Mouse (Mus musculus): ENCODE measurements around the gene Gpc1. TPM values are rescaled to one million over a fixed set of nuclear protein-coding genes. Genes with fewer than 3 reads are reported as not detected.

Gene Gpc1
- polyA plus RNA-seq, 1 experiment from 2014 or later: 66.1 TPM

DNA sequence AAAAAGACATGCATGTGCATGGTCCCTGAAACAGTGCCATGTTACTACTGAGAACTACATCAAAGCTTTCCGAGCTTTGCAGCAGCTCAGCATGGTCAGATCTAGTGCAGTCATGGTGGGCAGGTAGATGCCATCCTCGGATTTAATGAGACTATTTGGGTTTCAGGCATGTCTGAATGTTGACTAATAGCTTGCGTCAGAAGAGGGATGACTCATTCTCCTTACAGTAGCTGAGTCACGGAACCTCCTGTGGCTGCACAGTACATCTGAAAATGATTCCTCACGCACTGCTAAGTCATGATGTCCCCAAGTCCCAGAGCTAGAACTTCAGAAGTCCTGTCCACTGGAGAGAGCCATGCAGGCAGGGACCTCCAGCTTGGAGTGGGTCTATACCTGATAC, 31.8 kb upstream of the Gpc1 start:
- Histone ChIP-seq H3K9ac (no peak overlapping the region), H3K27me3 (ENCODE audit: control insufficient read depth, insufficient read depth, low read length) (no peaks in the 10 kb centered on the region), H3K36me3 (replicated peaks; ENCODE audit: control insufficient read depth, insufficient read depth) (no peaks in the 10 kb centered on the region), H3K4me3 (replicated peaks; ENCODE audit: low read length) (no peak overlapping the region), H3K4me1 (replicated peaks; ENCODE audit: control insufficient read depth, insufficient read depth, low read length) (no peaks in the 10 kb centered on the region), H3K27ac (no peak overlapping the region), H3K9me3 (ENCODE audit: control insufficient read depth, low read length) (no peaks in the 10 kb centered on the region), H3K4me2 (replicated peaks) (no peak overlapping the region)
- ATAC-seq (ENCODE audit: low FRiP score) (no peak), DNase-seq (ENCODE audit: low spot score) (no peak)
- WGBS: 87% methylated on average over 5 of the region's 5 CpGs

DNA sequence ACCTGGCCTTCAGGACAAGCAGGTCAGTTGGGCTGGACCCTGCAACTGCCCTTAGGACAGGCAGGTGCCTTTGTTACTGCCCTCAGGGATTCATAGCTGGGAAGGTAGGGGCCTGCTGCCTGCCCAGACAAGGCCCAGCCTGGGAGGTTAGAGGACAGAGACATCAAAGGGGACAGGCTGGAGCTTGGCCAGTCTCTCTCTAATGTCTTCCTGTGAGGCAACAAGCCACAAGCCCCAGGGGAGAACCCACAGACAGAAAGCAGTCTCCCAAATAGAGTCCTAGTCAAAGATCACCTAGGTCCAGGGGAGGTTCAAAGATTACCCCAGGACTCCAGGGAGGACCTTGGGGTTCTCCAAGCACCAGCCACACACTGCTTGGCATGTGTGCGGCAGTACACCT, 29.1 kb upstream of the Gpc1 start:
- H3K9ac ChIP-seq: no peak overlapping the region
- H3K4me2 ChIP-seq (replicated peaks): no peak overlapping the region
- H3K27ac ChIP-seq: no peak overlapping the region
- ATAC-seq (ENCODE audit: low FRiP score) (no peak), DNase-seq (ENCODE audit: low spot score) (no peak)
- 94% methylated on average over 1 of the region's 1 CpGs for WGBS
- no peak overlapping the region for H3K4me3 ChIP-seq (replicated peaks; ENCODE audit: low read length)
- no peaks in the 10 kb centered on the region for H3K9me3 ChIP-seq (ENCODE audit: control insufficient read depth, low read length)
- no peaks in the 10 kb centered on the region for H3K27me3 ChIP-seq (ENCODE audit: control insufficient read depth, insufficient read depth, low read length)
- H3K4me1 ChIP-seq (replicated peaks; ENCODE audit: control insufficient read depth, insufficient read depth, low read length): no peaks in the 10 kb centered on the region
- H3K36me3 ChIP-seq (replicated peaks; ENCODE audit: control insufficient read depth, insufficient read depth): no peaks in the 10 kb centered on the region

DNA sequence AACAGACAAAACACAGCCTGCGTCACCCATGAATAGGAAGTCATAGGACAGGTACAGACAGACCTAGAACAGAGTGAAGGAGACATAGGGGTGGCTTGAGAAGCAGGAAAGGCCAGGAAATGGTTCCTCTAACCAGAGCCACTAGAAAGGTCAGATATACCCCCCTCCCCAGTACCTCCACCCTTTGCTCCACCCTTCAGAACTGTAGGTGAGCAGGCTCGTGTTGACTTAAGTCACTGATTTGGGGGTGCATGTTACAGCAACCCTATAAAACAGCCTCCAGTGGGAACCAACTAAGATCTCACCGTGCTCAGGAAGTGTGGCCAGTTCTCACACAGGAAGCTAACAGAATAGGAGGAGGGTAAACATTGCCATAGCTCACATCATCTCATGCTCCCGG, 28.1 kb upstream of the Gpc1 start:
- Histone ChIP-seq H3K4me3 (replicated peaks; ENCODE audit: low read length) (no peak overlapping the region), H3K36me3 (replicated peaks; ENCODE audit: control insufficient read depth, insufficient read depth) (no peaks in the 10 kb centered on the region), H3K9me3 (ENCODE audit: control insufficient read depth, low read length) (no peaks in the 10 kb centered on the region), H3K27ac (no peak overlapping the region), H3K27me3 (ENCODE audit: control insufficient read depth, insufficient read depth, low read length) (no peaks in the 10 kb centered on the region), H3K4me1 (replicated peaks; ENCODE audit: control insufficient read depth, insufficient read depth, low read length) (no peaks in the 10 kb centered on the region), H3K4me2 (replicated peaks) (no peak overlapping the region), H3K9ac (no peak overlapping the region)
- ATAC-seq (ENCODE audit: low FRiP score) (no peak), DNase-seq (ENCODE audit: low spot score) (no peak)
- whole genome bisulfite sequencing: 85% methylated on average over 4 of the region's 4 CpGs

DNA sequence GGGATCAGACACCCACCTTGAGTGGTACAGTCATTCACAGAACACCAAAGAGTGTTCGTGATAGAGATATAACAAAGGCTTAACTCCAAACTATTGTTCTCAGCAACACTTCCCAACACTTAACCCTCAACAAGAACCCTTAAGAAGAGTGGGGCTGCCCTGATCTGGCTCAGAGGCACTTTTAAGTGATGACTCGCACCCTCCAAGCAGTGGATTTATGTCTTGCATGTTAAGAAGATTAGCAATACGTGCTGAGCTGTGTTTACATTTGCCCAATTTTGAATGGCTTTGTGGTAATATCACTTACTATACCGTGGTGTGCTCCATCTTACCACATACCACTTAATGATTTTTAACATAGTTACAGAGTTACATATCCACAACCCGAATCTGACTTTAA, 26.3 kb upstream of the Gpc1 start:
- H3K27ac ChIP-seq: no peak overlapping the region
- no peak for DNase-seq (ENCODE audit: low spot score)
- no peaks in the 10 kb centered on the region for H3K36me3 ChIP-seq (replicated peaks; ENCODE audit: control insufficient read depth, insufficient read depth)
- ATAC-seq (ENCODE audit: low FRiP score): no peak
- peaks cover 6% of the 10 kb centered on the region; the same call in 1 of the 2 replicates for H3K9me3 ChIP-seq (ENCODE audit: control insufficient read depth, low read length)
- 84% methylated on average over 5 of the region's 5 CpGs for WGBS
- no peaks in the 10 kb centered on the region for H3K27me3 ChIP-seq (ENCODE audit: control insufficient read depth, insufficient read depth, low read length)
- H3K4me3 ChIP-seq (replicated peaks; ENCODE audit: low read length): no peak overlapping the region
- H3K9ac ChIP-seq: no peak overlapping the region
- H3K4me2 ChIP-seq (replicated peaks): no peak overlapping the region
- no peaks in the 10 kb centered on the region for H3K4me1 ChIP-seq (replicated peaks; ENCODE audit: control insufficient read depth, insufficient read depth, low read length)

DNA sequence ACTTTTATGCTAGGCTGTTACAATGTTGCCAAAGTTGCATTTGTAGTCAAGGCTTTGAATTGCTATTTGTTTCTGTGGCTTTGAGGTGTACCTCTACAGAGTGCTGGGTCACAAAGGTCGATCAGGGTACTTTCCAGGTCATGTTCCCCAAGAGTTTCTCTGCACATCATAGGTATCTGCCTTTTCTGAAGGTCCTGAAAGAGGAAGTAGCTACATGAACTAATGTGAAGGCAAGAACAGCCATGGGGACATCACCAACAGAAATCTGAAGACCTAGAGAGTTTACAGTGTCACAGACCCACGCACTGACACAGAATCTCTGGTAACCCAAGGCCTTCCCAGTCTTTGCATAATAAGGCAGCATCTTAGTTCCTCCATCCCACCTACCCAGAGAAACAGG, 25.6 kb upstream of the Gpc1 start:
- H3K4me1 ChIP-seq (replicated peaks; ENCODE audit: control insufficient read depth, insufficient read depth, low read length): no peaks in the 10 kb centered on the region
- ATAC-seq (ENCODE audit: low FRiP score) (no peak), DNase-seq (ENCODE audit: low spot score) (no peak)
- H3K9me3 ChIP-seq (ENCODE audit: control insufficient read depth, low read length): peaks cover 6% of the 10 kb centered on the region; the same call in 1 of the 2 replicates
- no peaks in the 10 kb centered on the region for H3K36me3 ChIP-seq (replicated peaks; ENCODE audit: control insufficient read depth, insufficient read depth)
- H3K27me3 ChIP-seq (ENCODE audit: control insufficient read depth, insufficient read depth, low read length): no peaks in the 10 kb centered on the region
- H3K27ac ChIP-seq: no peak overlapping the region
- no peak overlapping the region for H3K9ac ChIP-seq
- WGBS: 76% methylated on average over 2 of the region's 2 CpGs
- no peak overlapping the region for H3K4me3 ChIP-seq (replicated peaks; ENCODE audit: low read length)
- H3K4me2 ChIP-seq (replicated peaks): no peak overlapping the region

DNA sequence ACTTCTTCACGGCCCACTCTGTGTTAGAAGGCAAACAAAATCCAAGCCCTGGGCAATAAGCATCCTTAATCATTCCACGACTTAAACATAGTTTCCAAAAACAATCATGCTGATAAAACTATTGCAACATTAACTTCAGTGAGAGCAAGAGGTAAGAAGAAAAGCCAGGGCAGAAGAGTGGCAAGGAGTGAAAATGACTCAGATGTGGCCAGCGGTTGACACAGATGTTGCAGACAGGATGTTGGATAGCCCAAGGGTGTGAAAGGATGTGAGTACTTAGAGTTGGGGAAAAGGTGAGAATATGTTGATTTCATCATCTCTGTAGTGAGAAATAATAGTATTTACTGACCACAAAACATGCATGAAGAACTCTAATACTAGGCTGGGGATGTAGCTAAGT, 24.7 kb upstream of the Gpc1 start:
- Histone ChIP-seq H3K36me3 (replicated peaks; ENCODE audit: control insufficient read depth, insufficient read depth) (no peaks in the 10 kb centered on the region), H3K27ac (no peak overlapping the region), H3K9ac (no peak overlapping the region), H3K4me1 (replicated peaks; ENCODE audit: control insufficient read depth, insufficient read depth, low read length) (no peaks in the 10 kb centered on the region), H3K9me3 (ENCODE audit: control insufficient read depth, low read length) (peaks cover 6% of the 10 kb centered on the region; the same call in 1 of the 2 replicates), H3K27me3 (ENCODE audit: control insufficient read depth, insufficient read depth, low read length) (no peaks in the 10 kb centered on the region), H3K4me2 (replicated peaks) (no peak overlapping the region), H3K4me3 (replicated peaks; ENCODE audit: low read length) (no peak overlapping the region)
- no peak for ATAC-seq (ENCODE audit: low FRiP score)
- 92% methylated on average over 3 of the region's 3 CpGs for WGBS
- DNase-seq (ENCODE audit: low spot score): no peak

DNA sequence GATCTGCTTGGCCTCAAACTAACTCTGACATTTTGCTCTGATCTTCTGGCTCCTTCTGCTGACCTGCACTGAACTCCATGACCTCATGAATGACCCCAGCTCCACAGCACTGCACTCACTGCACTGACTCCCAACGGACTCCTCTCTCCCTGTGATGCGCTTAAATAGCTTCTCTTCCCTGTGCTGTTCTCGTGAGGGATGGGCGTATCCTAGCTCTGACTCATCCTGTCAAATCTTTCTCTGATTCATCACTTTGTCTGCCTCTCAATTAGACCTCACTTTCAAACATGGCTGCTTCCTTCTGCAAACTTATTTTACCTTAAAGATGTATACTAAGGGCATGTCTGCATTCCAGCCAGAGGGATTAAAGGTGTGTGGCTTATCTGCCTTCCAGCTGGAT, 21.8 kb upstream of the Gpc1 start:
- no peak for DNase-seq (ENCODE audit: low spot score)
- Histone ChIP-seq H3K9ac (no peak overlapping the region), H3K4me2 (replicated peaks) (no peak overlapping the region)

DNA sequence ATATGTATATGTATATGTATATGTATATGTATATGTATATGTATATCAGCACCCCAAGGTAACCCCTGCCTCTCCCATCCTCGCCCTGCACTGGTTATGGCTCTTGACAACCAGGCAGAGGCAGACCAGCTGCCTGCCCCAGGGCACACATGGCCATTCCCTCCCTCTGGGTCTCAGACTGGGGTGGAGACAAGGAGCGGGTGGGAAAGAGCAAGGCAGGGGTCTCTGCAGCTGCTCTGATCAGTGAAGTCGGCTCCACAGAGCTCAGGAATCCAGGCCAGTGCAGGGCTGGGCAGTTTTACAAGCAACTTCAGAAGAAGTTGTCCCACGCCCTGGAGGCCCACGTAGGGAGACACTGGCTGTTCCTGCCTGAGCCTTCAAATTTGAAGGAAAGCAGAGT, 17.1 kb upstream of the Gpc1 start:
- no peaks in the 10 kb centered on the region for H3K36me3 ChIP-seq (replicated peaks; ENCODE audit: control insufficient read depth, insufficient read depth)
- H3K4me1 ChIP-seq (replicated peaks; ENCODE audit: control insufficient read depth, insufficient read depth, low read length): no peaks in the 10 kb centered on the region
- DNase-seq (ENCODE audit: low spot score) (no peak), ATAC-seq (ENCODE audit: low FRiP score) (no peak)
- 71% methylated on average over 5 of the region's 5 CpGs for WGBS
- H3K4me3 ChIP-seq (replicated peaks; ENCODE audit: low read length): no peak overlapping the region
- H3K9me3 ChIP-seq (ENCODE audit: control insufficient read depth, low read length): peaks cover 4% of the 10 kb centered on the region; the same call in 1 of the 2 replicates
- H3K27me3 ChIP-seq (ENCODE audit: control insufficient read depth, insufficient read depth, low read length): no peaks in the 10 kb centered on the region
- H3K27ac ChIP-seq: no peak overlapping the region
- no peak overlapping the region for H3K4me2 ChIP-seq (replicated peaks)
- H3K9ac ChIP-seq: no peak overlapping the region

More for the DNA sequence above, 21.8 kb upstream of the Gpc1 start:
- H3K36me3 ChIP-seq (replicated peaks; ENCODE audit: control insufficient read depth, insufficient read depth): no peaks in the 10 kb centered on the region
- no peak for ATAC-seq (ENCODE audit: low FRiP score)
- no peak overlapping the region for H3K27ac ChIP-seq
- no peaks in the 10 kb centered on the region for H3K4me1 ChIP-seq (replicated peaks; ENCODE audit: control insufficient read depth, insufficient read depth, low read length)
- H3K4me3 ChIP-seq (replicated peaks; ENCODE audit: low read length): no peak overlapping the region
- no peaks in the 10 kb centered on the region for H3K27me3 ChIP-seq (ENCODE audit: control insufficient read depth, insufficient read depth, low read length)
- H3K9me3 ChIP-seq (ENCODE audit: control insufficient read depth, low read length): peaks cover 6% of the 10 kb centered on the region; the same call in 1 of the 2 replicates
- 80% methylated on average over 4 of the region's 4 CpGs for WGBS

DNA sequence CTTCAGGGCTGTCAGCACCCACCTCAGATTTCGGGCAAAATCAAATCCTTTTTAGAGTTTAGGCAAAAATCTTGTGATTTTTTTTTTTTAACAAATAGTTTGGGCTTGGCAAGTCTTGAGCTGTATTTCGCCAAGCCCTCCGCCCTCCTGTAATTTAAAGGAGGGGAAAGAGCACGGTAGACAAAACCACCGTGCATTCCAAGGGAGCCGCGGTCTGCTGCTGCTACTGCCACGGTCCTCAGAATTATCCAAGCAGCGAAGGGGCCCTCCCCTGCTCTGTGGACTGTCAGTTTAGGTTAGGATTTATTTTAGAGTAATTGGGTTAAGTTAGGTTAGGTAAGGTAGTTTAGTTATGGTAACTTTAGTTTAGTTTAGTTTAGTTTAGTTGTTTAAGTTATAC, 16.3 kb upstream of the Gpc1 start:
- H3K9me3 ChIP-seq (ENCODE audit: control insufficient read depth, low read length): no peaks in the 10 kb centered on the region
- H3K4me2 ChIP-seq (replicated peaks): no peak overlapping the region
- H3K9ac ChIP-seq: no peak overlapping the region
- DNase-seq (ENCODE audit: low spot score): no peak
- H3K36me3 ChIP-seq (replicated peaks; ENCODE audit: control insufficient read depth, insufficient read depth): no peaks in the 10 kb centered on the region
- no peaks in the 10 kb centered on the region for H3K27me3 ChIP-seq (ENCODE audit: control insufficient read depth, insufficient read depth, low read length)
- ATAC-seq (ENCODE audit: low FRiP score): no peak
- 72% methylated on average over 9 of the region's 9 CpGs for WGBS
- no peak overlapping the region for H3K27ac ChIP-seq
- H3K4me1 ChIP-seq (replicated peaks; ENCODE audit: control insufficient read depth, insufficient read depth, low read length): no peaks in the 10 kb centered on the region
- H3K4me3 ChIP-seq (replicated peaks; ENCODE audit: low read length): no peak overlapping the region

DNA sequence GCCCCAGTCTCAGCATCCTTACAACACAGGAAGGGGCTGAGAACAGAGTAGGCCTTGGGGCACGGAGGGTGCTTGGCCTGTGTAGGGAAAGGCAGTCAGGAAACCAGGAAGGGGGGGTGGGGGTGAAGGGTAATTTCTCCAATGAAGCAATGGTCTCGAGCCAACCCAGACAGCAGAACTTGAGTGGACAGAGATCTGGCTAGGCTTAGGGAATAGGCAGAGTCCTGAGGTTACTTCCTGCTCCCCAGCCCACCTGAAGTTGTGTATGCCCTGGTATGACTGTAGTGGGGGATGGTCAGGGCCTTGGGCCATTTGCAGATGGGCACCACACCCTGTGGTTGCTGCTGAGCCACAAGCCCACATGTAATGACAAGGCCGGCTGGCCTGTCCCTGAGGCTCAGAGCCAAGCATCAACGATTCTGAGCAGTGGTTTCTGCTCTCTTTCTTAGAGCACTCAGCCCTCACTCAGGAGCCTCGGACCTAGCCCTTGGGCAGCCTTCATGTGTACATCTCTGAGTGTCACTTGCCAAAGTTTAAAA, 15.6 kb upstream of the Gpc1 start:
- Histone ChIP-seq H3K9ac (no peak overlapping the region), H3K4me1 (replicated peaks; ENCODE audit: control insufficient read depth, insufficient read depth, low read length) (no peaks in the 10 kb centered on the region), H3K36me3 (replicated peaks; ENCODE audit: control insufficient read depth, insufficient read depth) (no peaks in the 10 kb centered on the region), H3K27ac (no peak overlapping the region), H3K4me3 (replicated peaks; ENCODE audit: low read length) (no peak overlapping the region), H3K9me3 (ENCODE audit: control insufficient read depth, low read length) (no peaks in the 10 kb centered on the region), H3K4me2 (replicated peaks) (no peak overlapping the region), H3K27me3 (ENCODE audit: control insufficient read depth, insufficient read depth, low read length) (no peaks in the 10 kb centered on the region)
- WGBS: 77% methylated on average over 5 of the region's 5 CpGs
- no peak for DNase-seq (ENCODE audit: low spot score)
- ATAC-seq (ENCODE audit: low FRiP score): no peak
